Mouse (Mus musculus): ENCODE measurements around the gene Tex30. TPM values are rescaled to one million over a fixed set of nuclear protein-coding genes. Genes with fewer than 3 reads are reported as not detected.
"Not testable (repeated sequence)": the region's sequence is repeated elsewhere in the genome, so short reads cannot be mapped to it uniquely, and the experiment has no call there.

Tex30 gene
- total RNA-seq, 2 experiments from 2014 or later, result 7.4 to 8.7 TPM

DNA sequence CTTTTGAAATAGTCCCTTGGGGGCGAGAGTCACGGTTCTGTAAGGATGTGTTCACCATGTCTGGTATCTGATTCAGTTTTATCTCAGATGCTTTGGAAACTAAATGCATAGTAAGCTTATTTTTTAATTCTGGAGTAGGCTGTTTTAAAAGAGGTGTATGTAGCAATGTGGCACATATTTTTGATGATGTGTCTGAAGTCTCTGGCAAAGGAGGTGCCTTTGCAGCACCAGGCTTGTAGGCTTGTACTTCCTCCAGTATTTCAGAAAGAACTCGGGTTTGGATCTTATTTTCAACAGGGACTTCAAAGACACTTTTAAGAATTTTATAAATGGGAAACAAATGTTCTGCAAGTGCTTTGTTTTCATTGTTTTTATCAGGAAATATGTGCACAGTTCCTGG, 44.4 kb downstream of the Tex30 start:
- no peak for DNase-seq
- intact Hi-C loops (cut with DNase I), result no loop called here

- intact Hi-C loops (cut with DNase I), result no loop called here
- no peak for DNase-seq
Measured at GRCm38 (mm10) chr1:44046556-44046955, 55.7 kb downstream of the Tex30 start.

DNA sequence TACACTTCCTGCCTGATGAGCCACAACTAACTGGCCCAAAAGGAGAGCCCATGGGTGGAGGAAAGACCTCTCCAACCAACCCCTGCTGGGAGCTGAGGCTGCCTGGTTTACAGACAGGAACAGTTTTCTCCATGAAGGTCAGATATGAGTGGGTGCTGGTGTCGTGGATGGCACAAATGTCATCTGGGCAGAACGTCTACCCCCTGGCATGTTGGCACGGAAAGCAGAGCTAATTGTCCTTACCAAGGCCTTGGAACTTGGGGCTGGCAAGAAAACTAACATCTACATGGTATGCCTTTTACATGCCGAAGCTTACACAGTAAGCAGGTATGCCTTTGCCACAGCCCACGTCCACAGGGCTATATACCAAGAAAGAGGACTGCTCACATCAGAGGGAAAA, 56.6 kb downstream of the Tex30 start:
- intact Hi-C loops (cut with DNase I); DNase-seq: not testable (repeated sequence)

- no peak for DNase-seq
- intact Hi-C loops (cut with DNase I), result no loop called here
Measured at GRCm38 (mm10) chr1:44042555-44042915, 59.7 kb downstream of the Tex30 start.

- DNase-seq, result peak; percentile 47 to 74
- intact Hi-C loops (cut with DNase I), result loop anchor here (2.0 kb wide), 2 partner anchors 139 to 281 kb away; no protein-coding TSS in a partner anchor
Measured at GRCm38 (mm10) chr1:44041797-44042554, 60.3 kb downstream of the Tex30 start.

Other genes starting within 250 kb of the Tex30 start
- gene Tpp2, start 168.8 kb downstream of the Tex30 start, total RNA-seq (2021), result 10 to 100 TPM; 43.1 to 45.2 TPM
- not detected for gene Mettl21c, start 82.4 kb downstream of the Tex30 start, total RNA-seq (2021)
- under 1 TPM in 1 of 2 experiments, not detected in 1; 0.02 TPM for gene Gm8251, start 40.5 kb downstream of the Tex30 start, total RNA-seq (2021)
- gene Kdelc1, start 16.4 kb upstream of the Tex30 start, total RNA-seq (2021), result 10 to 100 TPM; 21.8 to 26.3 TPM
- gene Bivm, start 16.5 kb upstream of the Tex30 start, total RNA-seq (2021), result 10 to 100 TPM; 10.2 to 13.7 TPM
- gene Ercc5, start 45.3 kb upstream of the Tex30 start, total RNA-seq (2021), result 10 to 100 TPM; 18.8 to 19.4 TPM
- under 1 TPM; 0.10 to 0.24 TPM for gene Mettl21e, start 116.5 kb upstream of the Tex30 start, total RNA-seq (2021)

All from heart, postnatal 14 days (tissue).